Mouse (Mus musculus): Measurements from ENCODE around the gene Kbtbd4. TPM values are rescaled to one million over a fixed set of nuclear protein-coding genes. Genes with fewer than 3 reads are reported as not detected.
A peak's percentile ranks its signal among the peaks of the same experiment; 100 is the strongest.

The Kbtbd4 gene
- polyA plus RNA-seq, 1 experiment from 2014 or later, result 29.8 TPM

- no peak overlapping the region for H3K27ac ChIP-seq
- no peak overlapping the region for H3K9ac ChIP-seq
- no peak overlapping the region for H3K4me2 ChIP-seq (replicated peaks)
- WGBS, result 70% methylated on average over 2 of the region's 2 CpGs
- ATAC-seq, result no peak
- peaks cover 15% of the 10 kb centered on the region for H3K36me3 ChIP-seq
- H3K27me3 ChIP-seq (replicated peaks), result no peaks in the 10 kb centered on the region
- H3K4me3 ChIP-seq (replicated peaks), result no peak overlapping the region
- 0 out of 2 replicates have a peak, but pooled peaks cover 2% of the 10 kb centered on the region for H3K4me1 ChIP-seq (replicated peaks)
- no peaks in the 10 kb centered on the region for H3K9me3 ChIP-seq
Observed at GRCm38 (mm10) chr2:90913671-90914070, 9.1 kb downstream of the Kbtbd4 start.

DNA sequence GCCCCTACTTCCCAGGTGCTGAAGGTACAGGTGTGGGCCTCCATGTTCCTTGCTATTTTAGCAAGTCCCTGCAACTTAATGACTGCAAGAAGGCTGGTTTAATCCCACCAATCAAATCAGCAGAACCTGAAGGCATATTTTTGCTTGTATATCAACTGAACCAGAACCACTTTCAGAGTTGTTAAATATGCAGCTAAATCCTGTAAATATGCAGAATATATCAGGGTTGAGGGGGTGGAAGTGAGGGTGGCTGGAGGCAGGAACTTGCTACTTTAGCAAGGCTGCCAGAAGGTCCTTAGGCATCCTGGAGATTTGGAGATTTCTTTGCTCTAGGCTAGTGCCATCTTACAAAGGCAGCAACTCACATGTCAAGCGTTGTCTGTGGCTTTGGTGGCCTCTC is 11.0 kb downstream of the Kbtbd4 start:
- H3K9ac ChIP-seq, result no peak overlapping the region
- no peak for ATAC-seq
- peak overlapping the region; percentile 65; the same call in 1 of the 2 replicates for H3K4me3 ChIP-seq (replicated peaks)

GRCm38 (mm10) chr2:90916560-90917232 is 12.2 kb downstream of the Kbtbd4 start:
- Histone ChIP-seq H3K9me3 (no peaks in the 10 kb centered on the region), H3K36me3 (0 out of 2 replicates have a peak, but pooled peaks cover 3% of the 10 kb centered on the region), H3K27ac (peak overlapping the region; percentile 93), H3K4me2 (replicated peaks) (peak overlapping the region; percentile 69), H3K4me1 (replicated peaks) (0 out of 2 replicates have a peak, but pooled peaks cover 2% of the 10 kb centered on the region), H3K9ac (peak overlapping the region; percentile 95), H3K27me3 (replicated peaks) (no peaks in the 10 kb centered on the region), H3K4me3 (replicated peaks) (peak overlapping the region; percentile 65)
- peak; percentile 15; the same call in 1 of the 2 replicates for ATAC-seq
- 20% methylated on average over 7 of the region's 7 CpGs for WGBS

More for the DNA sequence above, 11.0 kb downstream of the Kbtbd4 start:
- Histone ChIP-seq H3K27ac (no peak overlapping the region), H3K36me3 (0 out of 2 replicates have a peak, but pooled peaks cover 3% of the 10 kb centered on the region), H3K4me1 (replicated peaks) (0 out of 2 replicates have a peak, but pooled peaks cover 2% of the 10 kb centered on the region), H3K27me3 (replicated peaks) (no peaks in the 10 kb centered on the region), H3K9me3 (no peaks in the 10 kb centered on the region), H3K4me2 (replicated peaks) (peak overlapping the region; percentile 69)
- WGBS, result 71% methylated on average over 1 of the region's 1 CpGs

DNA sequence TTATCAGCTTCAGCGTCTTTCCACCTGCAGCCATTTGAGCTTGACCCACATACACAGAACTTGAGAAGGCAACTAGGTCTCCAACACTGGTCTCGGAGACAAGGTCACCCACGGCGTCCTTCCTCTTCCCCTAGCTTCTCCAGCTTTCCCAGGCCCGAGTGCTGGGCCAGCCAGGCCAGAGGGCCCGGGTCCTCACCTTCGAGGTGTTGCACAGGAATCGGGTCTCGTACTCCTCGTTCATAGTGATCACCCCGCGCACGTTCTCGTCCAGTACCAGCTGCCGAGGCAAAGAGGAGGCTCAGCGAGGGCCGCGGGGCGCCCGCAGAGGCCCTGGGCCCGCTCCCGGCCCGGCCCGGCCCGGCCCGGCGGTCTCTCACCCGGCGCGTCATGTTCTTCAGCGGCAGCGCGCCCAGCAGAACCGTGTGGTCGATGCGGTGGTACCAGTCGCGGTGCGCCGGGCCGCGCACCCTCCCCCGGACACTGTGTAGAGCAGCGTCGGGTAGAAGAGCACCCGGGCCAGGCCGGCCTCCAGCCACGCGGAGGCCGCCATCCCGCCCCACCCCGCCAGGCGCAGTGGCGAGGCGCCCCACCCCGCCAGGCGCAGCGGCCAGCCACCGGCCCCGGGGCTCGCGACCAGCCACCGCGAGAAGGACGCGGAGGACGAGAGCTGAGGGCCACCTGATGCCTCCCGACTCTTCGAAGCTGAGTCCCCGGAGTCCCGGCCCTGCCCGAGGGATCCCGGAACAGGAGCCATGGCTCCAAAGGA is 12.9 kb downstream of the Kbtbd4 start:
- under 1% methylated on average over 70 of the region's 73 CpGs for WGBS
- H3K4me2 ChIP-seq (replicated peaks), result peak overlapping the region; percentile 69
- H3K4me3 ChIP-seq (replicated peaks), result peak overlapping the region; percentile 65
- peak overlapping the region; percentile 93 for H3K27ac ChIP-seq
- peak overlapping the region; percentile 95 for H3K9ac ChIP-seq
- 0 out of 2 replicates have a peak, but pooled peaks cover 2% of the 10 kb centered on the region for H3K4me1 ChIP-seq (replicated peaks)
- ATAC-seq, result peak; percentile 86
- no peaks in the 10 kb centered on the region for H3K27me3 ChIP-seq (replicated peaks)
- no peaks in the 10 kb centered on the region for H3K9me3 ChIP-seq
- H3K36me3 ChIP-seq, result 0 out of 2 replicates have a peak, but pooled peaks cover 3% of the 10 kb centered on the region

- 0 out of 2 replicates have a peak, but pooled peaks cover 2% of the 10 kb centered on the region for H3K4me1 ChIP-seq (replicated peaks)
- H3K4me3 ChIP-seq (replicated peaks), result peak overlapping the region; percentile 65
- H3K36me3 ChIP-seq, result 0 out of 2 replicates have a peak, but pooled peaks cover 1% of the 10 kb centered on the region
- peak overlapping the region; percentile 95 for H3K9ac ChIP-seq
- H3K27ac ChIP-seq, result peak overlapping the region; percentile 93
- no peaks in the 10 kb centered on the region for H3K9me3 ChIP-seq
- H3K27me3 ChIP-seq (replicated peaks), result no peaks in the 10 kb centered on the region
- H3K4me2 ChIP-seq (replicated peaks), result peak overlapping the region; percentile 69
- WGBS, result 7% methylated on average over 16 of the region's 16 CpGs
- peak; percentile 80 for ATAC-seq
Observed at GRCm38 (mm10) chr2:90917999-90918698, 13.6 kb downstream of the Kbtbd4 start.

DNA sequence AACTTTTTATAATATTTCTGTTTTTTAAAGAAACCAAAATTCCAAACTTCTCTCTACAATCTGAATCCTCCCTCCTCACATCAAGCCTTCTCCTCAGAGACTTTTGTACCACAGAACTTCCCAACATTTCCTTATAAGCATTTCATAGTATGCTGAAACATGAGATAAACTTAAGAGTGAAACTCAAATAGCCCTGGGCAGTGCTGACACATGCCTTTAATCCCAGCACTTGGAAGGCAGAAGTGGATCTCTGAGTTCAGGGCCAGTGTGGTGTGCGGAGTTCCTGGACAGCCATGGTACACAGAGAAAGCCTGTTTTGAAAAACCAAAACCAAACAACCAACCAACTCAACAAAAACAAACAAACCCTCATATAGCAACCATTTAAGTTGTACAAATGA is 16.6 kb downstream of the Kbtbd4 start:
- H3K27ac ChIP-seq, result no peak overlapping the region
- H3K4me1 ChIP-seq (replicated peaks), result 0 out of 2 replicates have a peak, but pooled peaks cover 2% of the 10 kb centered on the region
- WGBS, result 80% methylated on average over 1 of the region's 1 CpGs
- H3K27me3 ChIP-seq (replicated peaks), result no peaks in the 10 kb centered on the region
- H3K9ac ChIP-seq, result no peak overlapping the region
- H3K9me3 ChIP-seq, result no peaks in the 10 kb centered on the region
- no peaks in the 10 kb centered on the region for H3K36me3 ChIP-seq
- no peak overlapping the region for H3K4me3 ChIP-seq (replicated peaks)
- no peak overlapping the region for H3K4me2 ChIP-seq (replicated peaks)
- no peak for ATAC-seq

GRCm38 (mm10) chr2:90922636-90923035 is 18.1 kb downstream of the Kbtbd4 start:
- no peak overlapping the region for H3K4me3 ChIP-seq (replicated peaks)
- H3K9me3 ChIP-seq, result no peaks in the 10 kb centered on the region
- 89% methylated on average over 2 of the region's 2 CpGs for WGBS
- H3K36me3 ChIP-seq, result no peaks in the 10 kb centered on the region
- H3K9ac ChIP-seq, result no peak overlapping the region
- no peak for ATAC-seq
- H3K4me2 ChIP-seq (replicated peaks), result no peak overlapping the region
- no peaks in the 10 kb centered on the region for H3K27me3 ChIP-seq (replicated peaks)
- H3K4me1 ChIP-seq (replicated peaks), result no peaks in the 10 kb centered on the region
- no peak overlapping the region for H3K27ac ChIP-seq

DNA sequence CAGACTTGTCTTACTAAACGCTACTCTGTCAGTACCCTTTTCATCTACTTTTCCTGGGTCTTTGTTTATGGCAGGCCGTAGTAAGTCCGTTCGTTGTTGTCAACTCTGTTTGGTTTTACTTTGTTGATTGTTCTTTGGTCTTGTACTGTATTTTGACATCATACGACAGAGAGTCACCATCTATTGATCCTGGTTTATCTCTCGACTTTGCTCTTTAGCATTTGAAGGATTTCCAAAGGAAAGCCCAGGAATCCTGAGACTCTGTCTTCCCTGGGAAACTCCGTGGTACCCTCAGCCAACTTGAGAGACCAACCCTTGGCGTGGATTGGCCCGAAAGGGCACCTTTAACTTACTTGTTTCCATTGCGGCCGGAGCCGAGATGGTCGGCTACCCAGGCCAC is 24.0 kb downstream of the Kbtbd4 start:
- H3K27me3 ChIP-seq (replicated peaks), result no peaks in the 10 kb centered on the region
- no peak overlapping the region for H3K4me3 ChIP-seq (replicated peaks)
- no peak for ATAC-seq
- H3K27ac ChIP-seq, result no peak overlapping the region
- WGBS, result 83% methylated on average over 13 of the region's 13 CpGs
- H3K4me1 ChIP-seq (replicated peaks), result no peaks in the 10 kb centered on the region
- no peak overlapping the region for H3K9ac ChIP-seq
- no peaks in the 10 kb centered on the region for H3K36me3 ChIP-seq
- H3K4me2 ChIP-seq (replicated peaks), result no peak overlapping the region
- H3K9me3 ChIP-seq, result no peaks in the 10 kb centered on the region

- 48% methylated on average over 8 of the region's 8 CpGs for WGBS
- ATAC-seq, result no peak
- H3K27me3 ChIP-seq (replicated peaks), result no peaks in the 10 kb centered on the region
- H3K4me3 ChIP-seq (replicated peaks), result no peak overlapping the region
- H3K4me1 ChIP-seq (replicated peaks), result no peaks in the 10 kb centered on the region
- H3K36me3 ChIP-seq, result no peaks in the 10 kb centered on the region
- H3K9ac ChIP-seq, result no peak overlapping the region
- no peak overlapping the region for H3K4me2 ChIP-seq (replicated peaks)
- H3K27ac ChIP-seq, result no peak overlapping the region
- no peaks in the 10 kb centered on the region for H3K9me3 ChIP-seq
Observed at GRCm38 (mm10) chr2:90931829-90932228, 27.3 kb downstream of the Kbtbd4 start.

- Histone ChIP-seq H3K4me1 (replicated peaks) (no peaks in the 10 kb centered on the region), H3K36me3 (no peaks in the 10 kb centered on the region), H3K4me3 (replicated peaks) (no peak overlapping the region), H3K27ac (no peak overlapping the region), H3K4me2 (replicated peaks) (no peak overlapping the region), H3K27me3 (replicated peaks) (no peaks in the 10 kb centered on the region), H3K9ac (no peak overlapping the region), H3K9me3 (no peaks in the 10 kb centered on the region)
- 65% methylated on average over 2 of the region's 2 CpGs for WGBS
- ATAC-seq, result no peak
Observed at GRCm38 (mm10) chr2:90932273-90932672, 27.7 kb downstream of the Kbtbd4 start.

DNA sequence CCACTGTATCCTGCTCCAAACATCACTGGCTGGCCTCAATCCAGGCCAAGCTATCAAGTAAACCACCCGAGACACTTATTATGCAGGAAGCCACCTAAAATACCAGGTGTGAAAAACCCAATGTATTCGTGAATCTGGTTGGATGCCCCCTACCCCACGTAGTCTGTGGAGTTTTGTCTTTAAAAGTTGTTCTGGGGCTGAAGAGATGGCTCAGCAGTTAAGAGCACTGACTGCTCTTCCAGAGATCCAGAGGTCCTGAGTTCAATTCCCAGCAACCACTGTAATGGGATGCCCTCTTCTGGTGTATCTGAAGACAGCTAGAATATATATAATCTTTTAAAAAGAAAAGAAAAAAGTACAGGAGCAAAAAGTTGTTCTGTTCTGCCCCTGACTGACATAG is 33.8 kb downstream of the Kbtbd4 start:
- 70% methylated on average over 3 of the region's 3 CpGs for WGBS

DNA sequence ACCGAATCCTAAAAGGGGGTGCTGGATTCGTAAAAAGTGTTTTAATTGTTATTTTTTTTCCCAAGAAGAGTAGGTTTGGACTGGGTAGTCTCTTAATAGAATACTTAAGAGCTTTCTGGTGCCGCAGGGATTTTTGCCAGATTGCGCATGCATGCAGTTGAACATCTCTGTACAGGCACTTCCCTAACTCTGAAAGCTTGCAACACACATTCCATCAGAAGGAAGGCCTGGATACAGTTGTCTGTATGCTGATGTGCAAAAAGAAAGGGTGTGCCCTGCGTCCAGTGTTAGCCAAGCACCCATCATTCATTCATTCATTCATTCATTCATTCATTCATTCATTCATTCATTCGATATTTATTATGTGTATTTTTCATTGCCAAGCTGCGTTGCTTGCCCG is 35.2 kb downstream of the Kbtbd4 start:
- H3K27ac ChIP-seq, result peak overlapping the region; percentile 94; the same call in 1 of the 2 replicates
- 44% methylated on average over 8 of the region's 8 CpGs for WGBS
- no peaks in the 10 kb centered on the region for H3K36me3 ChIP-seq
- no peaks in the 10 kb centered on the region for H3K27me3 ChIP-seq (replicated peaks)
- H3K4me2 ChIP-seq (replicated peaks), result peak overlapping the region; percentile 71
- peaks cover 16% of the 10 kb centered on the region; the same call in 1 of the 2 replicates for H3K4me1 ChIP-seq (replicated peaks)
- H3K9ac ChIP-seq, result peak overlapping the region; percentile 92
- H3K9me3 ChIP-seq, result no peaks in the 10 kb centered on the region
- peak; percentile 55 for ATAC-seq
- peak overlapping the region; percentile 98 for H3K4me3 ChIP-seq (replicated peaks)

More for the DNA sequence above, 33.8 kb downstream of the Kbtbd4 start:
- Histone ChIP-seq H3K9ac (no peak overlapping the region), H3K4me1 (replicated peaks) (peaks cover 16% of the 10 kb centered on the region; the same call in 1 of the 2 replicates), H3K4me3 (replicated peaks) (no peak overlapping the region), H3K27ac (no peak overlapping the region), H3K9me3 (no peaks in the 10 kb centered on the region), H3K36me3 (no peaks in the 10 kb centered on the region), H3K4me2 (replicated peaks) (no peak overlapping the region), H3K27me3 (replicated peaks) (no peaks in the 10 kb centered on the region)
- ATAC-seq, result no peak

Measured in intestine, embryonic 15.5 days (tissue).